Mouse (Mus musculus) limb, embryonic 15.5 days (tissue): Measurements from ENCODE around the gene Npas3. TPM values are rescaled to one million over a fixed set of nuclear protein-coding genes. Genes with fewer than 3 reads are reported as not detected.

Experiments used
- ATAC-seq: fragments of 200-750 bp; cut with Nextera tagmentation; 2 replicates; pipeline ENCODE4 v1.8.0; 2017; ENCODE audit warnings: low read depth, moderate TSS enrichment; ENCODE audit not compliant: insufficient number of reproducible peaks, low FRiP score, low TSS enrichment
- H3K27ac ChIP-seq: fragments of 300-500 bp; sonication (generic); 2 replicates; pipeline ENCODE4 v1.5.1; 2015; ENCODE audit warnings: moderate library complexity, mild to moderate bottlenecking, inconsistent platforms
- H3K27me3 ChIP-seq: fragments of 300-500 bp; sonication (generic); 2 replicates; pipeline ENCODE4 v1.6.1; 2015; ENCODE audit warnings: inconsistent platforms
- H3K36me3 ChIP-seq: fragments of 300-500 bp; sonication (generic); 2 replicates; pipeline ENCODE4 v1.6.1; 2015; ENCODE audit warnings: inconsistent platforms
- H3K4me1 ChIP-seq: fragments of 300-500 bp; sonication (generic); 2 replicates; pipeline ENCODE4 v1.6.1; 2015; ENCODE audit warnings: inconsistent platforms
- H3K4me2 ChIP-seq: fragments of 300-500 bp; sonication (generic); 2 replicates; pipeline ENCODE4 v1.6.1; 2015; ENCODE audit warnings: mild to moderate bottlenecking, inconsistent platforms
- H3K4me3 ChIP-seq: fragments of 300-500 bp; sonication (generic); 2 replicates; pipeline ENCODE4 v1.5.1; 2015; ENCODE audit warnings: mild to moderate bottlenecking, inconsistent platforms
- H3K9ac ChIP-seq: fragments of 300-500 bp; sonication (generic); 2 replicates; pipeline ENCODE4 v1.6.1; 2015; ENCODE audit warnings: inconsistent platforms
- H3K9me3 ChIP-seq: fragments of 300-500 bp; sonication (generic); 2 replicates; pipeline ENCODE4 v1.6.1; 2016; ENCODE audit warnings: inconsistent platforms
- WGBS: fragments of 180-500 bp; shearing (Covaris S2); methylation state at CpG from one replicate; pipeline ENCODE4 v1.1.7; 2015; 5-methylcytosine and 5-hydroxymethylcytosine counted together
- polyA plus RNA-seq: library from polyadenylated mRNA; unstranded; fragments of >200 nt; fragmentation: Nextera tagmentation; extraction: Ambion mirVana; gene quantifications from 2 replicates; pipeline ENCODE4 v1.2.1, GENCODE M21; 2015

Gene Npas3
- polyA plus RNA-seq, 1 experiment from 2014 or later: 4.2 TPM

- WGBS: 20% methylated on average over 6 of the region's 6 CpGs
- Histone ChIP-seq H3K4me1 (peaks cover 11% of the 10 kb centered on the region; the same call in 1 of the 2 replicates), H3K27ac (peak overlapping the region; percentile 38; the same call in 1 of the 2 replicates), H3K36me3 (no peaks in the 10 kb centered on the region), H3K4me2 (no peak overlapping the region), H3K9ac (no peak overlapping the region), H3K9me3 (no peaks in the 10 kb centered on the region), H3K4me3 (no peak overlapping the region), H3K27me3 (no peaks in the 10 kb centered on the region)
- no peak for ATAC-seq
Measured at GRCm38 (mm10) chr12:53832590-53832989, 584.1 kb downstream of the Npas3 start.

- no peak overlapping the region for H3K4me3 ChIP-seq
- no peak overlapping the region for H3K4me2 ChIP-seq
- 42% methylated on average over 2 of the region's 2 CpGs for WGBS
- H3K9ac ChIP-seq: no peak overlapping the region
- peak overlapping the region; percentile 12; the same call in 1 of the 2 replicates for H3K27ac ChIP-seq
- no peak for ATAC-seq
- peaks cover 11% of the 10 kb centered on the region; the same call in 1 of the 2 replicates for H3K4me1 ChIP-seq
- H3K9me3 ChIP-seq: no peaks in the 10 kb centered on the region
- no peaks in the 10 kb centered on the region for H3K36me3 ChIP-seq
- no peaks in the 10 kb centered on the region for H3K27me3 ChIP-seq
Measured at GRCm38 (mm10) chr12:53833348-53833747, 584.9 kb downstream of the Npas3 start.

- H3K9me3 ChIP-seq: no peaks in the 10 kb centered on the region
- H3K27ac ChIP-seq: no peak overlapping the region
- 79% methylated on average over 27 of the region's 27 CpGs for WGBS
- H3K9ac ChIP-seq: no peak overlapping the region
- no peak for ATAC-seq
- no peaks in the 10 kb centered on the region for H3K27me3 ChIP-seq
- no peak overlapping the region for H3K4me2 ChIP-seq
- no peak overlapping the region for H3K4me3 ChIP-seq
- H3K36me3 ChIP-seq: no peaks in the 10 kb centered on the region
- peaks cover 11% of the 10 kb centered on the region; the same call in 1 of the 2 replicates for H3K4me1 ChIP-seq
Measured at GRCm38 (mm10) chr12:53836031-53836790, 587.7 kb downstream of the Npas3 start.

- WGBS: 72% methylated on average over 15 of the region's 15 CpGs
- H3K9me3 ChIP-seq: no peaks in the 10 kb centered on the region
Measured at GRCm38 (mm10) chr12:53837408-53837807, 588.9 kb downstream of the Npas3 start.

GRCm38 (mm10) chr12:53838541-53838940, 590.1 kb downstream of the Npas3 start:
- no peak overlapping the region for H3K27ac ChIP-seq
- 33% methylated on average over 7 of the region's 7 CpGs for WGBS
- ATAC-seq: no peak

More at GRCm38 (mm10) chr12:53837408-53837807, 588.9 kb downstream of the Npas3 start:
- peaks cover 9% of the 10 kb centered on the region; the same call in 1 of the 2 replicates for H3K4me1 ChIP-seq
- H3K4me2 ChIP-seq: no peak overlapping the region
- no peaks in the 10 kb centered on the region for H3K27me3 ChIP-seq
- no peaks in the 10 kb centered on the region for H3K36me3 ChIP-seq
- H3K4me3 ChIP-seq: no peak overlapping the region
- H3K9ac ChIP-seq: no peak overlapping the region
- no peak for ATAC-seq
- H3K27ac ChIP-seq: no peak overlapping the region

GRCm38 (mm10) chr12:53841928-53842671, 593.6 kb downstream of the Npas3 start:
- Histone ChIP-seq H3K27ac (no peak overlapping the region), H3K27me3 (no peaks in the 10 kb centered on the region; the same call in 1 of the 2 replicates), H3K4me2 (no peak overlapping the region), H3K4me3 (no peak overlapping the region), H3K9ac (no peak overlapping the region), H3K4me1 (peaks cover 41% of the 10 kb centered on the region), H3K9me3 (no peaks in the 10 kb centered on the region), H3K36me3 (no peaks in the 10 kb centered on the region)
- no peak for ATAC-seq
- 52% methylated on average over 16 of the region's 16 CpGs for WGBS

More at GRCm38 (mm10) chr12:53838541-53838940, 590.1 kb downstream of the Npas3 start:
- Histone ChIP-seq H3K36me3 (no peaks in the 10 kb centered on the region), H3K4me3 (no peak overlapping the region), H3K9me3 (no peaks in the 10 kb centered on the region), H3K4me2 (no peak overlapping the region), H3K27me3 (no peaks in the 10 kb centered on the region; the same call in 1 of the 2 replicates), H3K4me1 (peaks cover 7% of the 10 kb centered on the region; the same call in 1 of the 2 replicates), H3K9ac (no peak overlapping the region)

GRCm38 (mm10) chr12:53843626-53844025, 595.1 kb downstream of the Npas3 start:
- H3K4me1 ChIP-seq: peaks cover 41% of the 10 kb centered on the region
- H3K27me3 ChIP-seq: no peaks in the 10 kb centered on the region; the same call in 1 of the 2 replicates
- no peak overlapping the region for H3K9ac ChIP-seq
- H3K9me3 ChIP-seq: no peaks in the 10 kb centered on the region
- ATAC-seq: no peak
- no peak overlapping the region for H3K4me3 ChIP-seq
- H3K4me2 ChIP-seq: no peak overlapping the region
- no peaks in the 10 kb centered on the region for H3K36me3 ChIP-seq
- 28% methylated on average over 3 of the region's 3 CpGs for WGBS
- H3K27ac ChIP-seq: no peak overlapping the region

GRCm38 (mm10) chr12:53846154-53846665, 597.7 kb downstream of the Npas3 start:
- 27% methylated on average over 12 of the region's 12 CpGs for WGBS
- Histone ChIP-seq H3K4me1 (peaks cover 41% of the 10 kb centered on the region), H3K9ac (no peak overlapping the region), H3K27ac (no peak overlapping the region; the same call in 1 of the 2 replicates), H3K36me3 (no peaks in the 10 kb centered on the region), H3K4me2 (no peak overlapping the region), H3K9me3 (no peaks in the 10 kb centered on the region), H3K4me3 (no peak overlapping the region), H3K27me3 (no peaks in the 10 kb centered on the region; the same call in 1 of the 2 replicates)
- ATAC-seq: peak; percentile 69; the same call in 1 of the 2 replicates

GRCm38 (mm10) chr12:53849263-53849662, 600.8 kb downstream of the Npas3 start:
- no peaks in the 10 kb centered on the region for H3K36me3 ChIP-seq
- no peak for ATAC-seq
- H3K4me2 ChIP-seq: no peak overlapping the region
- no peak overlapping the region for H3K27ac ChIP-seq
- H3K4me3 ChIP-seq: no peak overlapping the region
- no peak overlapping the region for H3K9ac ChIP-seq
- 86% methylated on average over 2 of the region's 2 CpGs for WGBS
- H3K27me3 ChIP-seq: no peaks in the 10 kb centered on the region
- H3K4me1 ChIP-seq: peaks cover 27% of the 10 kb centered on the region
- no peaks in the 10 kb centered on the region for H3K9me3 ChIP-seq

- H3K9me3 ChIP-seq: no peaks in the 10 kb centered on the region
- no peaks in the 10 kb centered on the region for H3K27me3 ChIP-seq
- no peaks in the 10 kb centered on the region for H3K4me1 ChIP-seq
- H3K9ac ChIP-seq: no peak overlapping the region
- H3K4me2 ChIP-seq: no peak overlapping the region
- no peak overlapping the region for H3K4me3 ChIP-seq
- H3K27ac ChIP-seq: no peak overlapping the region
- ATAC-seq: no peak
- no peaks in the 10 kb centered on the region for H3K36me3 ChIP-seq
- 60% methylated on average over 2 of the region's 2 CpGs for WGBS
Measured at GRCm38 (mm10) chr12:53852432-53852831, 604.0 kb downstream of the Npas3 start.

- no peak for ATAC-seq
- no peaks in the 10 kb centered on the region for H3K36me3 ChIP-seq
Measured at GRCm38 (mm10) chr12:53860176-53860575, 611.7 kb downstream of the Npas3 start.

GRCm38 (mm10) chr12:53862281-53862680, 613.8 kb downstream of the Npas3 start:
- H3K36me3 ChIP-seq: no peaks in the 10 kb centered on the region
- no peak overlapping the region for H3K9ac ChIP-seq
- no peaks in the 10 kb centered on the region for H3K27me3 ChIP-seq
- H3K9me3 ChIP-seq: no peaks in the 10 kb centered on the region
- H3K4me3 ChIP-seq: no peak overlapping the region
- no peak overlapping the region for H3K27ac ChIP-seq
- H3K4me1 ChIP-seq: no peaks in the 10 kb centered on the region
- H3K4me2 ChIP-seq: no peak overlapping the region
- WGBS: 52% methylated on average over 6 of the region's 6 CpGs
- ATAC-seq: no peak

More at GRCm38 (mm10) chr12:53860176-53860575, 611.7 kb downstream of the Npas3 start:
- no peak overlapping the region for H3K4me2 ChIP-seq
- no peaks in the 10 kb centered on the region for H3K27me3 ChIP-seq
- H3K9ac ChIP-seq: no peak overlapping the region
- no peaks in the 10 kb centered on the region for H3K4me1 ChIP-seq
- H3K4me3 ChIP-seq: no peak overlapping the region
- H3K9me3 ChIP-seq: no peaks in the 10 kb centered on the region
- H3K27ac ChIP-seq: no peak overlapping the region
